Comparison of ENCODE assay signal across 8 mouse cellular contexts in genomic region chr15:62043617-62044392, GRCm38 (mm10).
A peak's percentile ranks its signal among the peaks of the same experiment; 100 is the strongest.
DNase-seq lines count a peak whose midpoint lies in the region; ATAC-seq and TF ChIP-seq lines count a peak whose summit lies in the region.

No protein-coding gene starts in this region.

- no peak overlapping the region for H3K9ac ChIP-seq in heart, embryonic 11.5 days (ENCODE audit: low read depth, low read length)
- H3K9ac ChIP-seq in liver, postnatal 0 days (replicated peaks): no peak overlapping the region
- H3K9ac ChIP-seq in forebrain, embryonic 11.5 days (ENCODE audit: low read length): no peak overlapping the region

- no peak for TF ChIP-seq EP300 in liver, postnatal 0 days (IDR thresholded peaks at IDR 0.05; ENCODE audit: low read depth)

- H3K4me2 ChIP-seq in heart, embryonic 11.5 days: no peak overlapping the region
- H3K4me2 ChIP-seq in liver, postnatal 0 days (ENCODE audit: low read depth, low read length): no peak overlapping the region
- H3K4me2 ChIP-seq in forebrain, embryonic 11.5 days (ENCODE audit: low read depth, low read length, severe bottlenecking): no peak overlapping the region

- no peak overlapping the region for H3K27ac ChIP-seq in heart, embryonic 11.5 days (ENCODE audit: low read depth, low read length)
- peak overlapping the region; percentile 56; the same call in 1 of the 2 replicates for H3K27ac ChIP-seq in liver, postnatal 0 days (ENCODE audit: low read depth)
- H3K27ac ChIP-seq in forebrain, embryonic 11.5 days (ENCODE audit: low read depth, low read length): no peak overlapping the region

- DNase-seq in heart, adult 18-20 months: peak; percentile 58 to 64
- peak; percentile 92 for DNase-seq in 3T3-L1 (ENCODE audit: low read depth, low spot score)
- peak; percentile 42 for DNase-seq in adrenal gland, adult 18-20 months (ENCODE audit: low spot score in 2 of 2)
- DNase-seq in liver, postnatal 0 days: no peak
- DNase-seq in forebrain, embryonic 11.5 days (ENCODE audit: low spot score): no peak
- no peak for DNase-seq in embryo, embryonic 11 days

- TF ChIP-seq CTCF in liver, postnatal 0 days (IDR thresholded peaks at IDR 0.05; ENCODE audit: low read depth): no peak

- no peak for ATAC-seq in heart, embryonic 11.5 days (replicated peaks; ENCODE audit: insufficient number of reproducible peaks, low FRiP score, low TSS enrichment)
- peak; percentile 67 for ATAC-seq in inflammation-experienced regulatory T-cells, adult 6 months
- ATAC-seq in liver, postnatal 0 days: peak; percentile 28
- ATAC-seq in forebrain, embryonic 11.5 days (replicated peaks; ENCODE audit: low FRiP score): no peak

- no peaks in the 10 kb centered on the region for H3K9me3 ChIP-seq in heart, embryonic 11.5 days (replicated peaks; ENCODE audit: control insufficient read depth, low read length)
- no peaks in the 10 kb centered on the region for H3K9me3 ChIP-seq in liver, postnatal 0 days (ENCODE audit: low read length)
- no peaks in the 10 kb centered on the region for H3K9me3 ChIP-seq in forebrain, embryonic 11.5 days (ENCODE audit: control insufficient read depth, low read length)

- WGBS in heart, embryonic 11.5 days (ENCODE audit: insufficient replicate concordance): 79% methylated on average over 20 of the region's 20 CpGs
- 83% methylated on average over 20 of the region's 20 CpGs for WGBS in liver, postnatal 0 days (ENCODE audit: insufficient replicate concordance)
- 83% methylated on average over 20 of the region's 20 CpGs for WGBS in forebrain, embryonic 11.5 days

- peaks cover 2% of the 10 kb centered on the region; the same call in 1 of the 2 replicates for H3K4me1 ChIP-seq in heart, embryonic 11.5 days (ENCODE audit: control insufficient read depth, insufficient read depth, low read length)
- H3K4me1 ChIP-seq in liver, postnatal 0 days (ENCODE audit: insufficient read depth): peaks cover 35% of the 10 kb centered on the region
- no peaks in the 10 kb centered on the region for H3K4me1 ChIP-seq in forebrain, embryonic 11.5 days (replicated peaks; ENCODE audit: control insufficient read depth, insufficient read depth, low read length)

- H3K27me3 ChIP-seq in heart, embryonic 11.5 days (ENCODE audit: control insufficient read depth, insufficient read depth, low read length): no peaks in the 10 kb centered on the region
- H3K27me3 ChIP-seq in liver, postnatal 0 days (ENCODE audit: insufficient read depth, low read length): no peaks in the 10 kb centered on the region
- no peaks in the 10 kb centered on the region for H3K27me3 ChIP-seq in forebrain, embryonic 11.5 days (ENCODE audit: control insufficient read depth, insufficient read depth, low read length)

- H3K36me3 ChIP-seq in heart, embryonic 11.5 days (ENCODE audit: control insufficient read depth, insufficient read depth, low read length): no peaks in the 10 kb centered on the region
- H3K36me3 ChIP-seq in liver, postnatal 0 days (replicated peaks; ENCODE audit: insufficient read depth, low read length): no peaks in the 10 kb centered on the region
- H3K36me3 ChIP-seq in forebrain, embryonic 11.5 days (ENCODE audit: control insufficient read depth, insufficient read depth, low read length): no peaks in the 10 kb centered on the region

- no peak overlapping the region for H3K4me3 ChIP-seq in heart, embryonic 11.5 days (ENCODE audit: low read depth, low read length)
- H3K4me3 ChIP-seq in liver, postnatal 0 days (ENCODE audit: low read depth, low read length): no peak overlapping the region
- H3K4me3 ChIP-seq in forebrain, embryonic 11.5 days (ENCODE audit: low read depth, low read length): no peak overlapping the region

Comparison
In these comparisons a context has a peak if more than half of its experiments do, and no peak if none do; other contexts are left out.
1. DNase-seq: peak in heart, adult 18-20 months (2 of 2), 3T3-L1 (single experiment) and adrenal gland, adult 18-20 months (2 of 2); none in liver, postnatal 0 days (single experiment), forebrain, embryonic 11.5 days (single experiment) and embryo, embryonic 11 days (single experiment).
2. ATAC-seq: peak in inflammation-experienced regulatory T-cells, adult 6 months (single experiment) and liver, postnatal 0 days (single experiment); none in heart, embryonic 11.5 days (single experiment) and forebrain, embryonic 11.5 days (single experiment).